Comparison of ENCODE assay signal across 9 mouse cellular contexts in the genomic region with DNA sequence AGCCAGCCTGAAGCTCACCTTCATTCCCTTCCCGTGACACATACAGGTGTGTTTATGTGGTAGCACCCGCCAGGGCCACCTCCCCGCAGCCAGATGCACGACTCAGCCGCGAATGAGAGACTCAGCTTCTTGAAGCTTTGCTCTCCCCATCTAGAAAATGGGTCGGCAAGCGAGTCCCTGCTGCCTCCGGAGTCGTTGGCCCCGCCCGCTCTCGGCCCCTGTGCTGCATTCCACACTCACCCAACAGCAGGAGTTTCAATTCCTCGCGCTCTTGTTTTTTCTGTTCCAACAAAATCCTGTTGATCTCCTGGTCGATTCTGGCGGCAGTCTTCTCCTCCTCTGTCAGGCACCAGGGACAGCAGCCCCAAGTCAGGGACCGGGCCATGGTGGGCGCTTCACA. TPM values are rescaled to one million over a fixed set of nuclear protein-coding genes. Genes with fewer than 3 reads are reported as not detected.
DNase-seq lines count a peak whose midpoint lies in the region; ATAC-seq and TF ChIP-seq lines count a peak whose summit lies in the region.
"Had no signal": no experiment of that assay in that cellular context is flagged by ENCODE, and none has a peak within 500 bp of the region (broad histone marks: within the 10 kb centered on the region; RNA-seq: fewer than 3 reads in every experiment).

No protein-coding gene starts in this region.

- ATAC-seq in embryonic facial prominence, embryonic 14.5 days (ENCODE audit: low read depth), result no peak
- ATAC-seq in liver, embryonic 14.5 days (ENCODE audit: insufficient read depth), result peak; percentile 18; the same call in 1 of the 2 replicates
- ATAC-seq in midbrain, embryonic 11.5 days (ENCODE audit: low FRiP score), result no peak

- no peak overlapping the region for H3K9ac ChIP-seq in embryonic facial prominence, embryonic 14.5 days (ENCODE audit: low read depth, low read length)
- peak overlapping the region; percentile 53 for H3K9ac ChIP-seq in liver, embryonic 14.5 days (replicated peaks)
- no peak overlapping the region for H3K9ac ChIP-seq in midbrain, embryonic 11.5 days (ENCODE audit: low read length)

- 9% methylated on average over 19 of the region's 19 CpGs for WGBS in heart, embryonic 10.5 days
- 20% methylated on average over 19 of the region's 19 CpGs for WGBS in embryonic facial prominence, embryonic 14.5 days
- WGBS in liver, embryonic 14.5 days (ENCODE audit: insufficient replicate concordance), result 3% methylated on average over 19 of the region's 19 CpGs
- 23% methylated on average over 19 of the region's 19 CpGs for WGBS in midbrain, embryonic 11.5 days

- H3K4me3 ChIP-seq in heart, embryonic 10.5 days, result peak overlapping the region; percentile 50
- 0 out of 2 replicates have a peak overlapping the region, but pooled peaks have one; percentile 15 for H3K4me3 ChIP-seq in embryonic facial prominence, embryonic 14.5 days (ENCODE audit: low read depth, low read length)
- peak overlapping the region; percentile 17 to 49 for H3K4me3 ChIP-seq in liver, embryonic 14.5 days (ENCODE audit: insufficient read depth in 1 of 2, low read depth in 2 of 2, low read length in 2 of 2)
- no peak overlapping the region for H3K4me3 ChIP-seq in midbrain, embryonic 11.5 days (ENCODE audit: low read depth, low read length)

- no peak for TF ChIP-seq EP300 in liver, embryonic 14.5 days (IDR thresholded peaks at IDR 0.05; ENCODE audit: low read depth)

- peaks cover 26% of the 10 kb centered on the region for H3K4me1 ChIP-seq in heart, embryonic 10.5 days
- no peaks in the 10 kb centered on the region for H3K4me1 ChIP-seq in embryonic facial prominence, embryonic 14.5 days (ENCODE audit: control insufficient read depth, insufficient read depth, low read length)
- H3K4me1 ChIP-seq in liver, embryonic 14.5 days (replicated peaks; ENCODE audit: control insufficient read depth in 2 of 2, insufficient read depth in 2 of 2, low read length in 1 of 2), result peaks cover 25 to 31% of the 10 kb centered on the region in 2 experiments
- no peaks in the 10 kb centered on the region for H3K4me1 ChIP-seq in midbrain, embryonic 11.5 days (ENCODE audit: control insufficient read depth, insufficient read depth, low read length)

- peak overlapping the region; percentile 21; the same call in 1 of the 2 replicates for H3K4me2 ChIP-seq in embryonic facial prominence, embryonic 14.5 days (ENCODE audit: low read depth, low read length)
- peak overlapping the region; percentile 69 for H3K4me2 ChIP-seq in liver, embryonic 14.5 days (ENCODE audit: low read depth)
- H3K4me2 ChIP-seq in midbrain, embryonic 11.5 days, result no peak overlapping the region

- peaks cover 7% of the 10 kb centered on the region; the same call in 1 of the 2 replicates for H3K27me3 ChIP-seq in heart, embryonic 10.5 days (ENCODE audit: insufficient read depth, poor library complexity, severe bottlenecking)
- H3K27me3 ChIP-seq in embryonic facial prominence, embryonic 14.5 days (replicated peaks; ENCODE audit: control insufficient read depth, insufficient read depth, low read length), result no peaks in the 10 kb centered on the region
- H3K27me3 ChIP-seq in liver, embryonic 14.5 days (ENCODE audit: control insufficient read depth, insufficient read depth, low read length), result no peaks in the 10 kb centered on the region
- no peaks in the 10 kb centered on the region; the same call in 1 of the 2 replicates for H3K27me3 ChIP-seq in midbrain, embryonic 11.5 days (ENCODE audit: control insufficient read depth, insufficient read depth, low read length)

- H3K27ac ChIP-seq in heart, embryonic 10.5 days, result peak overlapping the region; percentile 85
- H3K27ac ChIP-seq in embryonic facial prominence, embryonic 14.5 days (replicated peaks; ENCODE audit: low read depth, low read length), result no peak overlapping the region
- H3K27ac ChIP-seq in liver, embryonic 14.5 days, result peak overlapping the region; percentile 24; the same call in 1 of the 2 replicates
- no peak overlapping the region for H3K27ac ChIP-seq in midbrain, embryonic 11.5 days (ENCODE audit: low read depth, low read length)

- DNase-seq in heart, embryonic 10.5 days (ENCODE audit: low spot score), result no peak
- no peak for DNase-seq in heart, adult 11 months
- DNase-seq in CD4-positive, CD25-positive, alpha-beta regulatory T cell, adult 2 months (ENCODE audit: low read depth, low spot score), result peak; percentile 56
- no peak for DNase-seq in embryonic facial prominence, embryonic 14.5 days (ENCODE audit: low spot score)
- DNase-seq in liver, embryonic 14.5 days (ENCODE audit: low read depth in 3 of 3, low spot score in 3 of 3), result no peak
- DNase-seq in midbrain, embryonic 11.5 days (ENCODE audit: low spot score, missing footprints), result no peak
- no peak for DNase-seq in kidney, adult 18-20 months
- no peak for DNase-seq in left cerebral cortex, adult 18-20 months (ENCODE audit: low spot score in 2 of 2)
- DNase-seq: cerebellum, adult 9-11 months had no signal

- no peak for TF ChIP-seq CTCF in liver, embryonic 14.5 days (IDR thresholded peaks at IDR 0.05; ENCODE audit: low read depth)

- H3K36me3 ChIP-seq in heart, embryonic 10.5 days, result no peaks in the 10 kb centered on the region; the same call in 1 of the 2 replicates
- no peaks in the 10 kb centered on the region for H3K36me3 ChIP-seq in embryonic facial prominence, embryonic 14.5 days (ENCODE audit: control insufficient read depth, insufficient read depth, low read length)
- no peaks in the 10 kb centered on the region for H3K36me3 ChIP-seq in liver, embryonic 14.5 days (replicated peaks; ENCODE audit: control insufficient read depth, insufficient read depth, low read depth)
- H3K36me3 ChIP-seq in midbrain, embryonic 11.5 days (ENCODE audit: control insufficient read depth, insufficient read depth, low read length), result no peaks in the 10 kb centered on the region

- no peaks in the 10 kb centered on the region for H3K9me3 ChIP-seq in heart, embryonic 10.5 days
- H3K9me3 ChIP-seq in embryonic facial prominence, embryonic 14.5 days (ENCODE audit: control insufficient read depth, low read length), result no peaks in the 10 kb centered on the region
- no peaks in the 10 kb centered on the region for H3K9me3 ChIP-seq in liver, embryonic 14.5 days (ENCODE audit: control insufficient read depth, low read length)
- H3K9me3 ChIP-seq in midbrain, embryonic 11.5 days (ENCODE audit: control insufficient read depth, low read length), result no peaks in the 10 kb centered on the region

RNA-seq across cellular contexts. Expression of a gene that starts 0.5 kb away (rescaled TPM):
- 2.8 and 4.8 TPM in 2 replicates for polyA plus RNA-seq in heart, embryonic 10.5 days (2016; fragmentation: Nextera tagmentation; extraction: Ambion mirVana)
- 3.1 and 4.5 TPM in 2 replicates for polyA plus RNA-seq in embryonic facial prominence, embryonic 14.5 days (2014; fragmentation: Nextera tagmentation; extraction: Ambion mirVana)
- polyA plus RNA-seq in liver, embryonic 14.5 days (2012; rRNA removed), result 4.2 and 4.6 TPM in 2 replicates
- polyA plus RNA-seq in liver, embryonic 14.5 days (2014; fragmentation: Nextera tagmentation; extraction: Ambion mirVana), result 3.2 and 4.7 TPM in 2 replicates
- 1.1 and 1.4 TPM in 2 replicates for polyA plus RNA-seq in midbrain, embryonic 11.5 days (2014; fragmentation: Nextera tagmentation; extraction: Ambion mirVana)
- 1 to 10 TPM; 2.6 to 3.5 TPM for total RNA-seq in left cerebral cortex, adult 18-20 months (2021)

RNA-seq across cellular contexts. Expression of a gene that starts 21.4 kb away (rescaled TPM):
- 73.2 and 79.1 TPM in 2 replicates for polyA plus RNA-seq in heart, embryonic 10.5 days (2016; fragmentation: Nextera tagmentation; extraction: Ambion mirVana)
- polyA plus RNA-seq in embryonic facial prominence, embryonic 14.5 days (2014; fragmentation: Nextera tagmentation; extraction: Ambion mirVana), result 87.7 and 88.4 TPM in 2 replicates
- polyA plus RNA-seq in liver, embryonic 14.5 days (2012; rRNA removed), result 14.8 and 17.0 TPM in 2 replicates
- polyA plus RNA-seq in liver, embryonic 14.5 days (2014; fragmentation: Nextera tagmentation; extraction: Ambion mirVana), result 17.3 and 17.4 TPM in 2 replicates
- 55.8 and 59.3 TPM in 2 replicates for polyA plus RNA-seq in midbrain, embryonic 11.5 days (2014; fragmentation: Nextera tagmentation; extraction: Ambion mirVana)
- 100 to 1,000 TPM; 105 to 114 TPM for total RNA-seq in left cerebral cortex, adult 18-20 months (2021)

RNA-seq across cellular contexts. Expression of a gene that starts 23.6 kb away (rescaled TPM):
- 0.46 and 0.83 TPM in 2 replicates for polyA plus RNA-seq in heart, embryonic 10.5 days (2016; fragmentation: Nextera tagmentation; extraction: Ambion mirVana)
- polyA plus RNA-seq in embryonic facial prominence, embryonic 14.5 days (2014; fragmentation: Nextera tagmentation; extraction: Ambion mirVana), result 0.65 and 0.73 TPM in 2 replicates
- 1.5 and 1.8 TPM in 2 replicates for polyA plus RNA-seq in liver, embryonic 14.5 days (2012; rRNA removed)
- 1.4 and 1.5 TPM in 2 replicates for polyA plus RNA-seq in liver, embryonic 14.5 days (2014; fragmentation: Nextera tagmentation; extraction: Ambion mirVana)
- polyA plus RNA-seq in midbrain, embryonic 11.5 days (2014; fragmentation: Nextera tagmentation; extraction: Ambion mirVana), result 0.37 and 0.43 TPM in 2 replicates
- under 1 TPM; 0.58 to 0.82 TPM for total RNA-seq in left cerebral cortex, adult 18-20 months (2021)

RNA-seq across cellular contexts. Expression of a gene that starts 27.4 kb away (rescaled TPM):
- polyA plus RNA-seq in heart, embryonic 10.5 days (2016; fragmentation: Nextera tagmentation; extraction: Ambion mirVana), result 75.3 and 86.1 TPM in 2 replicates
- 64.7 and 82.4 TPM in 2 replicates for polyA plus RNA-seq in embryonic facial prominence, embryonic 14.5 days (2014; fragmentation: Nextera tagmentation; extraction: Ambion mirVana)
- 55.7 and 71.3 TPM in 2 replicates for polyA plus RNA-seq in liver, embryonic 14.5 days (2012; rRNA removed)
- polyA plus RNA-seq in liver, embryonic 14.5 days (2014; fragmentation: Nextera tagmentation; extraction: Ambion mirVana), result 23.7 and 29.4 TPM in 2 replicates
- polyA plus RNA-seq in midbrain, embryonic 11.5 days (2014; fragmentation: Nextera tagmentation; extraction: Ambion mirVana), result 40.4 and 44.5 TPM in 2 replicates
- 10 to 100 TPM; 68.1 to 85.1 TPM for total RNA-seq in left cerebral cortex, adult 18-20 months (2021)

RNA-seq across cellular contexts. Expression of a gene that starts 35.7 kb away (rescaled TPM):
- 467 and 523 TPM in 2 replicates for polyA plus RNA-seq in heart, embryonic 10.5 days (2016; fragmentation: Nextera tagmentation; extraction: Ambion mirVana)
- 387 and 412 TPM in 2 replicates for polyA plus RNA-seq in embryonic facial prominence, embryonic 14.5 days (2014; fragmentation: Nextera tagmentation; extraction: Ambion mirVana)
- polyA plus RNA-seq in liver, embryonic 14.5 days (2012; rRNA removed), result 113 and 134 TPM in 2 replicates
- 139 and 156 TPM in 2 replicates for polyA plus RNA-seq in liver, embryonic 14.5 days (2014; fragmentation: Nextera tagmentation; extraction: Ambion mirVana)
- polyA plus RNA-seq in midbrain, embryonic 11.5 days (2014; fragmentation: Nextera tagmentation; extraction: Ambion mirVana), result 306 and 325 TPM in 2 replicates
- 100 to 1,000 TPM; 700 to 737 TPM for total RNA-seq in left cerebral cortex, adult 18-20 months (2021)

Comparison
In these comparisons a context has a peak if more than half of its experiments do, and no peak if none do; other contexts are left out.
1. H3K27ac ChIP-seq: peak in heart, embryonic 10.5 days (single experiment) and liver, embryonic 14.5 days (single experiment); none in embryonic facial prominence, embryonic 14.5 days (single experiment) and midbrain, embryonic 11.5 days (single experiment).